Mouse (Mus musculus): Measurements from ENCODE around the gene Chd9.

DNA sequence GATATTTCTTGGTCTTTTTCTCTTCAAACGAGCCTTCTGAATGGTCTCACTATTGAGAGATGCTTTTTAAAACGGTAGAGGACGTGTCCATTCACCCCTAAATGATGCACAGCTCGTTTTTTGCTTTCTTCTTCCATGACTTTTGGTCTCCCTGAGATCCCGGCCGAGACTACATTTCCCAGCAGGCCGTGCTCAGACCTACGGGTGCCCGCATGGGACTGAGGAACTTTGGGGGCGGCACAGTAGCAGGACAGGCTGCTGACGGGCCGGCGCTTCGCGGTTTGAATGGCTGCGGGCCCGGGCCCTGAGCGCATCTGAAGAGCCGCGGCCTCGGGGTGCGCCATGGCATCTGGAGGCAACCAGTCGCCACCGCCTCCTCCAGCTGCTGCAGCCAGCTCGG, 241.7 kb downstream of the Chd9 start, which contains the start of gene Rbl2:
- TF ChIP-seq GATA1 (IDR thresholded peaks at IDR 0.05; ENCODE audit: low read length) (no peak), TAL1 (IDR thresholded peaks at IDR 0.05; ENCODE audit: low read length) (no peak)

All from erythroblast, embryonic 14.5 days (primary cell).